ENCODE assay signal across 30 mouse cellular contexts in the genomic region with DNA sequence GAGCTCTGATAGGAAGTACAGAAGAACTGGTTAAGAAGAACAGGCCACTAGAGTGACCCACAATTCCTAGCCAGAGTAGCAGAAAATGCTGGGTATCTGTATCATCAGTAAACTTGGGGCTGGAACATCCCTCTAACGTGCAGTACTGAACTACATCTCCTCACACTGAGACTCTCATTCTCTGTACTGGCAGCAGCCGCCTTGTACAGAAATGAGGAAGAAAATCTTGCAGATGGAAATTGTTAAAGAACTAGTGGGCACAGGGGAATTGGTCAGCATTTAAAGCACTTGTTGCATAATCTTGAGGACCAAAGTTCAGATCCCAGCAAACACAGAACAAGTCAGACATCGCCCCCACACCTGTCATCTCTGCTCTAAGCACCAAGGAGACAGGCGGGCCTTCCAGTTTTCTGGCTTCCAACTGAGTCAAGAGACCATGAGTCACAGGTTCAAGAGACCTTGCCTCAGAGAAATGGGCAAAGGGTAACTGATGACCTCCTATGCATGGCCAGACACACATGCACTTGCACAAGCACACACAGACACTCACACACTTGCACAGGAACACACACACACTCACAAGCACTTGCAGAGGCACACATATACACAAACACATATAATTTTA. TPM values are rescaled to one million over a fixed set of nuclear protein-coding genes. Genes with fewer than 3 reads are reported as not detected.
DNase-seq lines count a peak whose midpoint lies in the region; ATAC-seq and TF ChIP-seq lines count a peak whose summit lies in the region.
"Not testable (repeated sequence)": the region's sequence is repeated elsewhere in the genome, so short reads cannot be mapped to it uniquely, and the experiment has no call there.
"Had no signal": no experiment of that assay in that cellular context is flagged by ENCODE, and none has a peak within 500 bp of the region (broad histone marks: within the 10 kb centered on the region; RNA-seq: fewer than 3 reads in every experiment).

No protein-coding gene starts in this region.

- H3K4me1 ChIP-seq in intestine, postnatal 0 days (replicated peaks; ENCODE audit: control insufficient read depth, insufficient read depth, low read length); liver, embryonic 16.5 days (ENCODE audit: control insufficient read depth, low read depth, low read length): not testable (repeated sequence)

- H3K4me2 ChIP-seq in intestine, postnatal 0 days (replicated peaks; ENCODE audit: low read depth); liver, embryonic 16.5 days (ENCODE audit: low read depth, low read length): not testable (repeated sequence)

- not testable (repeated sequence) for H3K4me3 ChIP-seq in intestine, postnatal 0 days (ENCODE audit: low read depth, low read length); liver, embryonic 16.5 days (ENCODE audit: low read depth, low read length)

- H3K36me3 ChIP-seq in intestine, postnatal 0 days (ENCODE audit: control insufficient read depth, insufficient read depth); liver, embryonic 16.5 days (ENCODE audit: control insufficient read depth, insufficient read depth): not testable (repeated sequence)

- not testable (repeated sequence) for H3K9me3 ChIP-seq in intestine, postnatal 0 days (ENCODE audit: control insufficient read depth); liver, embryonic 16.5 days (replicated peaks; ENCODE audit: control insufficient read depth, low read length)

- not testable (repeated sequence) for H3K27ac ChIP-seq in intestine, postnatal 0 days (ENCODE audit: low read depth, low read length); liver, embryonic 16.5 days (ENCODE audit: low read length)

- peak; percentile 1 for DNase-seq in lung, postnatal 25 days (ENCODE audit: low spot score)
- DNase-seq in yolk sac, embryonic 10.5 days (ENCODE audit: low spot score), result peak; percentile 45

- 46% methylated on average over 4 of the region's 4 CpGs for WGBS in intestine, postnatal 0 days
- WGBS in liver, embryonic 16.5 days (ENCODE audit: insufficient replicate concordance), result 40% methylated on average over 4 of the region's 4 CpGs

- TF ChIP-seq CTCF in intestine, postnatal 0 days (IDR thresholded peaks at IDR 0.05; ENCODE audit: low read depth), result not testable (repeated sequence)

- H3K27me3 ChIP-seq in intestine, postnatal 0 days (replicated peaks; ENCODE audit: control insufficient read depth, insufficient read depth, low read length); liver, embryonic 16.5 days (ENCODE audit: control insufficient read depth, insufficient read depth, low read depth, low read length): not testable (repeated sequence)

- not testable (repeated sequence) for H3K9ac ChIP-seq in intestine, postnatal 0 days (ENCODE audit: low read depth, low read length); liver, embryonic 16.5 days (ENCODE audit: low read depth, low read length)

- peak; percentile 48; the same call in 1 of the 2 replicates for ATAC-seq in granulocyte monocyte progenitor cell, adult 5-6 weeks (replicated peaks; ENCODE audit: poor library complexity, severe bottlenecking)
- peak; percentile 45 for ATAC-seq in intestine, postnatal 0 days
- peak; percentile 35; the same call in 1 of the 2 replicates for ATAC-seq in liver, embryonic 16.5 days (ENCODE audit: low read depth)
- peak; percentile 69 for ATAC-seq in megakaryocyte, adult 5-6 weeks (ENCODE audit: poor library complexity, severe bottlenecking)

RNA-seq across cellular contexts. Expression of gene Ear1, which starts 31.3 kb away (rescaled TPM):
- total RNA-seq in granulocyte monocyte progenitor cell, adult 5-6 weeks (2014; fragmentation: Nextera tagmentation), result not detected in 2 replicates
- 3.2 and 4.2 TPM in 2 replicates for total RNA-seq in granulocyte monocyte progenitor cell, adult 5-6 weeks (2017)
- not detected in 2 replicates for polyA plus RNA-seq in intestine, postnatal 0 days (2015; fragmentation: Nextera tagmentation; extraction: Ambion mirVana)
- polyA plus RNA-seq in liver, embryonic 16.5 days (2015; fragmentation: Nextera tagmentation; extraction: Ambion mirVana), result 16.2 and 16.7 TPM in 2 replicates
- 214 and 289 TPM in 2 replicates for total RNA-seq in megakaryocyte, adult 5-6 weeks (2015)
- total RNA-seq in megakaryocyte, adult 5-6 weeks (2017), result 277 and 344 TPM in 2 replicates
- total RNA-seq: adrenal gland, adult 8-10 months; adrenal gland, postnatal 25 days; gastrocnemius, adult 18-20 months; gastrocnemius, postnatal 36 days; heart, postnatal 25 days; MEL had no signal
- polyA plus RNA-seq: C2C12; CD4-positive, CD25-positive, alpha-beta regulatory T cell, adult 4 months; cortical plate, adult 2 months; embryonic facial prominence, embryonic 10.5 days; embryonic facial prominence, embryonic 13.5 days; erythroblast, embryonic 14.5 days; forebrain, embryonic 10.5 days; forebrain, embryonic 13.5 days; forebrain, embryonic 16.5 days; heart, embryonic 11.5 days; heart, embryonic 14.5 days; heart, postnatal 0 days; hindbrain, embryonic 12.5 days; hindbrain, embryonic 15.5 days had no signal

RNA-seq across cellular contexts. Expression of gene Gm8180, which starts 59.5 kb away (rescaled TPM):
- total RNA-seq in granulocyte monocyte progenitor cell, adult 5-6 weeks (2014; fragmentation: Nextera tagmentation), result not detected in 2 replicates
- total RNA-seq in granulocyte monocyte progenitor cell, adult 5-6 weeks (2017), result not detected in 2 replicates
- polyA plus RNA-seq in intestine, postnatal 0 days (2015; fragmentation: Nextera tagmentation; extraction: Ambion mirVana), result not detected in 2 replicates
- not detected in 2 replicates for polyA plus RNA-seq in liver, embryonic 16.5 days (2015; fragmentation: Nextera tagmentation; extraction: Ambion mirVana)
- not detected in 2 replicates for total RNA-seq in megakaryocyte, adult 5-6 weeks (2015)
- total RNA-seq in megakaryocyte, adult 5-6 weeks (2017), result not detected in 2 replicates
- total RNA-seq: adrenal gland, adult 8-10 months; adrenal gland, postnatal 25 days; gastrocnemius, adult 18-20 months; gastrocnemius, postnatal 10 days; gastrocnemius, postnatal 36 days; heart, adult 8-10 months; heart, postnatal 25 days; hematopoietic stem cell, adult 5-6 weeks; MEL had no signal
- polyA plus RNA-seq: brain, embryonic 14.5 days; C2C12; CD4-positive, CD25-positive, alpha-beta regulatory T cell, adult 4 months; cortical plate, adult 2 months; embryonic facial prominence, embryonic 10.5 days; embryonic facial prominence, embryonic 13.5 days; erythroblast, embryonic 14.5 days; forebrain, embryonic 10.5 days; forebrain, embryonic 13.5 days; forebrain, embryonic 16.5 days; heart, embryonic 11.5 days; heart, embryonic 14.5 days; heart, postnatal 0 days; hindbrain, embryonic 12.5 days; hindbrain, embryonic 15.5 days had no signal

Comparison
In these comparisons a context has a peak if more than half of its experiments do, and no peak if none do; other contexts are left out.
1. RNA of gene Ear1, which starts 31.3 kb away (total RNA-seq): 214 to 344 TPM in megakaryocyte, adult 5-6 weeks; 3.2 to 4.2 TPM in granulocyte monocyte progenitor cell, adult 5-6 weeks; every median in the first group is over 10 times any median in the second.
2. Peak in every context shown above with its lines, with median percentiles within 50 percentile points of each other: ATAC-seq.